Mouse (Mus musculus): ENCODE data around the gene Gm10803.
A peak's percentile ranks its signal among the peaks of the same experiment; 100 is the strongest.

Gene Gm10803

DNA sequence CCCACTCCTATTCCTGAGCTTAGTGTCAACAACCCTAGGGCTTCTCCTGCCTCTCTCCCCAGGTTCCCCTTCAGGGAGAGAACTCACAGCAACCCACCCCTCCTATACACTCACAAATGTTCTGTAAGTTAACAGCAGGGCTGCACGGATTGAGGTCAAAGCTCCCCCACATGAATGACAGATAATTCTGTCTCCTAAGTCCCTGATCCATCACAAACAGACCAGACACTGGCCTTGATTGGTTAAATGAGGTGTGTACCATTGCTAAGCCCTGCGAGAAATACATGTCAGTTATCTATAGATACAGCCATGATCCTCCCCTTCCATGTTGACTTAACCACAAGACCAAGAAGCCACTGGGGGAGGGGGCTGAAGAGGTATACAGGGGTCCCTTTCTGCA lies 31.3 kb downstream of the Gm10803 start:
- DNase-seq (ENCODE audit: low read depth, low spot score): no peak

GRCm38 (mm10) chr2:93592164-93592790 lies 31.9 kb downstream of the Gm10803 start:
- DNase-seq (ENCODE audit: low read depth, low spot score): no peak

GRCm38 (mm10) chr2:93593121-93593520 lies 32.8 kb downstream of the Gm10803 start:
- no peak for DNase-seq (ENCODE audit: low read depth, low spot score)

- no peak for DNase-seq (ENCODE audit: low read depth, low spot score)
Measured at GRCm38 (mm10) chr2:93597145-93597544, 36.8 kb downstream of the Gm10803 start.

GRCm38 (mm10) chr2:93599731-93600130 lies 39.4 kb downstream of the Gm10803 start:
- peak; percentile 21 for DNase-seq (ENCODE audit: low read depth, low spot score)

- no peak for DNase-seq (ENCODE audit: low read depth, low spot score)
Measured at GRCm38 (mm10) chr2:93604601-93605285, 44.4 kb downstream of the Gm10803 start.

- DNase-seq (ENCODE audit: low read depth, low spot score): no peak
Measured at GRCm38 (mm10) chr2:93608800-93609199, 48.4 kb downstream of the Gm10803 start.

DNA sequence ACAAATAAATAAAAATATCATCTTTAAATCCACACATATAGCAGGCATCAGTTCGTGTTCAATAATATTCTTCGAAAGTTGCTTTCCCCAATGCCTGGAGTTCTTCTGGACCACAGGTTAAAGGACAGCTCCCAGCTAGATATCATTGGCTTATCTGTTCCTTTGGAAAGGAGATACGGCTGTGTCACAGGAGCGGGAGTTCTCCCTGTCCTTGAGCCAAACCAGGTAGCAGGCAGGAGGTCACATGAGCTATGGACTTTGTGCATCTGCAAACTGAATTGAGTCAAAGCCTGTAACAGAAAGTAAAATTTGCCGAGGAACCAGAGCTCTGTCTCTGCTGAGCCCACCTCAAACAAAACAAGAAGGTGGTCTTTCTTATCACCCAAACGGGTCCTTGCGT lies 52.7 kb downstream of the Gm10803 start:
- no peak for DNase-seq (ENCODE audit: low read depth, low spot score)

Data from telencephalon, adult 2 months (tissue).